Mouse (Mus musculus) erythroblast, embryonic 14.5 days (primary cell): Measurements from ENCODE around the gene Olfr1396. TPM values are rescaled to one million over a fixed set of nuclear protein-coding genes. Genes with fewer than 3 reads are reported as not detected.
"Not testable (repeated sequence)": the region's sequence is repeated elsewhere in the genome, so short reads cannot be mapped to it uniquely, and the experiment has no call there.

Source experiments
- H3K27me3 ChIP-seq: 2 replicates; pipeline ENCODE4 v1.6.1; 2012; ENCODE audit warnings: inconsistent platforms; ENCODE audit not compliant: control insufficient read depth
- H3K36me3 ChIP-seq: 2 replicates; pipeline ENCODE4 v1.6.1; 2012; ENCODE audit warnings: mild to moderate bottlenecking, inconsistent platforms; ENCODE audit not compliant: control insufficient read depth
- H3K4me1 ChIP-seq: 2 replicates; pipeline ENCODE4 v1.6.1; 2012; ENCODE audit warnings: inconsistent platforms; ENCODE audit not compliant: control insufficient read depth
- H3K4me3 ChIP-seq: replicated peaks from 2 replicates; pipeline ENCODE3; 2012; ENCODE audit warnings: moderate library complexity, mild to moderate bottlenecking, inconsistent platforms
- H3K9me3 ChIP-seq: 2 replicates; pipeline ENCODE4 v1.6.1; 2012; ENCODE audit warnings: low read length, inconsistent platforms, mixed read lengths; ENCODE audit not compliant: control insufficient read depth
- GATA1 ChIP-seq: IDR thresholded peaks from 2 replicates; pipeline ENCODE4 v1.6.1; 2012; ENCODE audit warnings: low read length, inconsistent platforms, mixed read lengths
- TAL1 ChIP-seq: IDR thresholded peaks from 3 replicates; pipeline ENCODE4 v1.6.1; 2012; ENCODE audit warnings: low read length, inconsistent platforms, mixed read lengths
- polyA plus RNA-seq: library from polyadenylated mRNA; stranded (reverse); fragments of >175 nt; gene quantifications from 2 replicates; pipeline ENCODE4 v1.2.3, GENCODE M21; 2012

The Olfr1396 gene
- polyA plus RNA-seq, 1 experiment: not detected

DNA sequence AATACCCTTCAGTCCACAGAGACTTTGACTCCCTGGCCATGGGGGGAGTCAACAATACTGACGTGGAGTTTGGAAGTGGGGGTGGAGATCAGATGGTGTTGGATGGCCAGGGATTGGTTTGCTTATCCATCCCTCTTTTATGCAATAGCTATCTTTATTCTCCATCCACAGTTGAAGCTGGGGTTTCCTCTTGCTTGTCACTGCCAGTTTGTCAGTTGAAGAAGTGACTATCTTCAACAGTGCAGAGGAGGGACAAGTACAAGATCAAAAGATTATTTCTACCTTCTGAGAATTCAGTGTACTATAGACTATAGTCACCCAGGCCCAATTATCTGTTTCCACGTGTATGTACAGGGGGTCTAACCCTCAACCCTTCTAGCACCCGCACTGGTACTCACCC lies 30.9 kb downstream of the Olfr1396 start:
- H3K36me3 ChIP-seq: no peaks in the 10 kb centered on the region
- no peaks in the 10 kb centered on the region for H3K27me3 ChIP-seq
- TF ChIP-seq GATA1 (no peak), TAL1 (no peak)
- no peak overlapping the region for H3K4me3 ChIP-seq
- H3K9me3 ChIP-seq: no peaks in the 10 kb centered on the region
- peaks cover 66% of the 10 kb centered on the region for H3K4me1 ChIP-seq

DNA sequence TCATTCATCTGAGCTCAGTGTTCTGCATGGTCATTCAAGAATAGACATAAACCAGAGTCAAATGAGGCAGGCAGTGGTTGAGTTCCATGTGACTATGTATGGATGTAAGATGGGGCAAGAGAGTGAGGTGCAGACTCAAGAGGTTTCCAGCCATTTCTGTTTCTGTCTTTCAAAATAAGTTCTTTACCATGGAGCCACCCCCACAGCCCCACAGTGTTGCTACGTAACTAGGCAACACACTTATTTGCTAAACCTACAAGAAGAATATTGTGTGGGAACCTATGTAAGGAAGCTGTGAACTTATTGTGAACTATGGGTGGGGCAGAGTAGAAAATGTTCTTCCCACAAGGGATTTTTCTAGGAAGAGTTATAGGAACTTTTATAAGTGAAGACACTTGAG lies 31.5 kb downstream of the Olfr1396 start:
- H3K27me3 ChIP-seq: no peaks in the 10 kb centered on the region
- no peaks in the 10 kb centered on the region for H3K36me3 ChIP-seq
- H3K9me3 ChIP-seq: no peaks in the 10 kb centered on the region
- no peak overlapping the region for H3K4me3 ChIP-seq
- H3K4me1 ChIP-seq: peaks cover 60% of the 10 kb centered on the region
- TF ChIP-seq TAL1: no peak
- TF ChIP-seq GATA1: no peak

DNA sequence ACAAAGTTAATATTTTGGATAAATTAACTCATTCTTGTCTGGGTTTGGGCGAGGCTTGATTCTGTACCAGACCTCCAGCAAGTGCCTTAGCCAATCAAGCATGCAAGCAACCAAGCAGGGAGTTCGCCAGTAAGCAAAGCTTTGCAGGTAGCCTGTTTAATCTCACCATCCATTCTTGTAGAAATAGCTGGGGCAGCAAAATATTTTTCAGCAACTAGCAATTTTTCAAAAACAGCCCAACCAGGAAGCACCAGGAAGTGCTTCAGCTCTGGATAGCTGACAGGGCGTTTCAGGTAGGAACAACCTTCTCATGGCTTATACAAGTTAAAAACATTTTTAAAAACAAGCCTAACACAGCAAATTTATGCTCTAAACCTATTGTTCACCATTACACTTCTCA lies 32.8 kb downstream of the Olfr1396 start:
- TF ChIP-seq TAL1: no peak
- TF ChIP-seq GATA1: no peak
- no peaks in the 10 kb centered on the region for H3K36me3 ChIP-seq
- H3K4me1 ChIP-seq: peaks cover 49% of the 10 kb centered on the region
- H3K4me3 ChIP-seq: no peak overlapping the region
- no peaks in the 10 kb centered on the region for H3K27me3 ChIP-seq
- no peaks in the 10 kb centered on the region for H3K9me3 ChIP-seq

DNA sequence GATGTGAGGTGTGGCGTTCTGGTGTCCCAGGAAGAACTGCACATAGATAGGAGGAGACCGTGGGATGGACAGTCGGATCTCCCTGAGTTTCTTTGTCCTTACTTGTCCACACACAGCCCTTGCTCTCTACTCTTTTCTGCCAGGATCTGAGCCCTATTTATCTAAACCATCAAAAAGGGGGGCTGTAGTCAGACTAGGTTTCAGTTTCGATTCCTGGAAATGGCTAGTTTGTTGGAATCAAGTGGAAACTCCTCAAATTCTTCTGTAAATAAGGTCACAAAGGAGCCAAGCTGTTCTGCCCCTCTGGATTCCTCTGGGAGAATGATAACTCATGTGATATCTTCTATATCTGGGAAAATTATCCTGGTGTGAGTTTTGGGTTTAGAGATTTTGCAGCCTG lies 33.3 kb downstream of the Olfr1396 start:
- no peak overlapping the region for H3K4me3 ChIP-seq
- H3K36me3 ChIP-seq: no peaks in the 10 kb centered on the region
- no peaks in the 10 kb centered on the region for H3K9me3 ChIP-seq
- H3K27me3 ChIP-seq: no peaks in the 10 kb centered on the region
- peaks cover 44% of the 10 kb centered on the region for H3K4me1 ChIP-seq
- TF ChIP-seq TAL1 (no peak), GATA1 (no peak)

DNA sequence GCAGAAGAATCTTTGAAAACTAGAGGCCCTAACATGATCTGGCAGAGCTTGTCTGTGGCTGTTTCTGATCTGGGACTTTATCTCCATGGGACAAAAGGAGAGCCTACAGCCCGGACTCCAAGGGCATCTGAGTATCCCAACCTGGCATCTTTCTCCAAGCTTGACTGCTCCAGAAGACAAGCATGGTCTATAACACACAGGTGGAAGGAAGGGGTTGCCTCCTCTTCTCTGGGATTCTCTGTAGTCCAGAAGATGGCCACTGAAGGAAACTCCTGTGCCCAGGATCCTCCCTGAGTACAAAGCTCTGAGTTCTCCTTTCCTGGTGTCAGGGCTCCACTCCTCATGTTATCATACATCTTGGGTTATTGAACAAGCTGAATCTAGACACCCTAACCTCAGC lies 34.0 kb downstream of the Olfr1396 start:
- H3K9me3 ChIP-seq: no peaks in the 10 kb centered on the region
- no peaks in the 10 kb centered on the region for H3K27me3 ChIP-seq
- H3K4me1 ChIP-seq: peaks cover 38% of the 10 kb centered on the region
- no peaks in the 10 kb centered on the region for H3K36me3 ChIP-seq
- no peak for TF ChIP-seq TAL1
- no peak for TF ChIP-seq GATA1
- H3K4me3 ChIP-seq: no peak overlapping the region

DNA sequence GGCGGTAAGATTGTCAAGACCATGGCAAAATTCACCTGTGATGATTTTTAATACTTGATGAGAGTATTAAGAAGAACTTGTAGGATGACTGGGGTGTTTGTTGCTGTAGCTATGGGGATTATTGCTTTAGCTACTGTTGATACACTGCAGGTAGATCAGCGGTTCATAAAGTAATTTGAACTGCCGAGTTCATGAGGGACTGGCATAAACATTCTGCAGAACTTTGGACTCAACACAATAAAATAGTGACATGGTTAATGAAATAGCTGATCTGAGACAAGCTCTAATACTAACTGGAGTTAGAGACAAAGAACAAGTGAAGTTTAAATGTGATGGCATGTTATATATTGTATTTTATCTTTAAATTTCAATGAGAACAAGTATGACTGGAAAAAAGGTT lies 36.0 kb downstream of the Olfr1396 start:
- peaks cover 19% of the 10 kb centered on the region for H3K4me1 ChIP-seq
- no peak overlapping the region for H3K4me3 ChIP-seq
- H3K36me3 ChIP-seq: no peaks in the 10 kb centered on the region
- no peaks in the 10 kb centered on the region for H3K9me3 ChIP-seq
- no peak for TF ChIP-seq TAL1
- TF ChIP-seq GATA1: no peak
- no peaks in the 10 kb centered on the region for H3K27me3 ChIP-seq

DNA sequence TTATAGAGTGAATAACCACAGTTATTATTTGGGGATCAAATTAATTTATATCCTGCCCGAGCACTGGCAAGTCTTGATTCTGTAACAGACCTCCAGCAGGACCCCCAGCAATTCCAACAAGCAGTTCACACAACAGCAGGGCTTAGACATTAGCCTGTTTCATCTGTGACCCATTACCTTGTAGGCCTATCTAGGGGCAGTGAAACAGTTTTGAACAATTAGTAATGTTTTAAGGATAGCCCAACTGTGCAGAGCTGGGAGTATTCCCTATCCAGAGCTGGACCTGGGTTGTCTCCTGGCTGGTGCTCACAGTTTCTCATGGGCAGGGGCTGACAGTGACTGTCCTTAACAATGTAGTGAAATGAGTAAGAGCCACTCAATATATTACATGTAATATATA lies 37.7 kb downstream of the Olfr1396 start:
- no peaks in the 10 kb centered on the region for H3K36me3 ChIP-seq
- H3K4me1 ChIP-seq: peaks cover 12% of the 10 kb centered on the region
- no peak overlapping the region for H3K4me3 ChIP-seq
- no peaks in the 10 kb centered on the region for H3K9me3 ChIP-seq
- no peaks in the 10 kb centered on the region for H3K27me3 ChIP-seq
- TF ChIP-seq GATA1: no peak
- TF ChIP-seq TAL1: no peak

DNA sequence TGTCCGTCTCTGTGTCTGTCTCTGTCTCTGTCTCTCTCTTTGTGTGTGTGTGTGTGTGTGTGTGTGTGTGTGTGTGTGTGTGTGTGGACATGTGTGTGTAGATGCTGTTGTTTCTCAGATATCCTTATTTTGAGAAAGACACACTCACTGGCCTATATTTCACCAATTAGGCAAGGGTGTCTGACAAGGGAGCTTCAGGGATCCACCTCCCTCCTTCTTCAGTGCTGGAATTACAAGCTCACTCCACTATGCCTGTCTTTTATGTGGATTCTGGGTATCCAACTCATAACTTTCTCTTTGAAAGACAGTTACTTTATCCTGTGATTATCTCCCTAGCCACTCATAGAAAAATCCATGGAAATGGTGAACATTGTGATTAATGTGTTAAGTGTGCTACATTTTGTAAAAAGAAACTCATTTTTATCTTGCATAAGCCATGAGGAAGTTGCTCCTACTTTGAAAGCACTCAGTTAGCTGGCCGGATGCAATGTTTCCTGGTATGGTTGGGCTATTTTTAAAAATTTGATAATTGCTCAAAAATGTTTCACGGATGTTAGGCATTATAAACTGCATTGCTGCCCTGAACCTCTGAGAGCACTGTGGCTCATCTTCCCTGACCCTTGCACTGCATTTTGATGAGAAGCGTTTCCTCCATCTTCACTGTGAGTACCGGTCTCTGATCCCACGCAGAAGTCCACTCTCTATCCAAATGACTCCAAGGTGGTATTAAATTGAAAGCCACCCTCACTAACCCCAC lies 38.5 kb downstream of the Olfr1396 start, which contains the start of gene Ifi47:
Ifi47 (plus strand) TSS at position 587 of the 757 bp plus-strand sequence.
- H3K4me1 ChIP-seq, H3K4me3 ChIP-seq, H3K36me3 ChIP-seq, H3K27me3 ChIP-seq, H3K9me3 ChIP-seq: not testable (repeated sequence)

DNA sequence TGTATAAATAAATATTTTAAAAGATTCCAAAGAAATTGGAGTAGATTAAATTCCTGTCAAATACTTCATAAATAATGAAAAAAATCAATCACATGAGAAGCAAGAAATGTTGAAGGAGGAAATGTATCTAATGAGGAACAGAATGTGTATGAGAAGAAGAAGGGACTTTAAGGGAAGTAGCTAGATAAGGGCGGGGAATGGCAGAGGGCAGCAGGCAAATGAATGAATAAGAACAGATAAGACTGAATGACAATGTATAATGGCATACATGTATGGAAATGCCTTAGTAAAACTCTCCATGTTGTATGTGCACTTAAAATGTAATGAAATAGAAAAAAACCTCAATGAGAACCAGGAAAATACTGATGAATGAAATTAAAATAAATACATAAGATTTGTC lies 46.3 kb downstream of the Olfr1396 start:
- peaks cover 2% of the 10 kb centered on the region; the same call in 1 of the 2 replicates for H3K4me1 ChIP-seq
- H3K4me3 ChIP-seq: no peak overlapping the region
- H3K9me3 ChIP-seq: no peaks in the 10 kb centered on the region
- H3K27me3 ChIP-seq: no peaks in the 10 kb centered on the region
- H3K36me3 ChIP-seq: no peaks in the 10 kb centered on the region
- no peak for TF ChIP-seq TAL1
- TF ChIP-seq GATA1: no peak

DNA sequence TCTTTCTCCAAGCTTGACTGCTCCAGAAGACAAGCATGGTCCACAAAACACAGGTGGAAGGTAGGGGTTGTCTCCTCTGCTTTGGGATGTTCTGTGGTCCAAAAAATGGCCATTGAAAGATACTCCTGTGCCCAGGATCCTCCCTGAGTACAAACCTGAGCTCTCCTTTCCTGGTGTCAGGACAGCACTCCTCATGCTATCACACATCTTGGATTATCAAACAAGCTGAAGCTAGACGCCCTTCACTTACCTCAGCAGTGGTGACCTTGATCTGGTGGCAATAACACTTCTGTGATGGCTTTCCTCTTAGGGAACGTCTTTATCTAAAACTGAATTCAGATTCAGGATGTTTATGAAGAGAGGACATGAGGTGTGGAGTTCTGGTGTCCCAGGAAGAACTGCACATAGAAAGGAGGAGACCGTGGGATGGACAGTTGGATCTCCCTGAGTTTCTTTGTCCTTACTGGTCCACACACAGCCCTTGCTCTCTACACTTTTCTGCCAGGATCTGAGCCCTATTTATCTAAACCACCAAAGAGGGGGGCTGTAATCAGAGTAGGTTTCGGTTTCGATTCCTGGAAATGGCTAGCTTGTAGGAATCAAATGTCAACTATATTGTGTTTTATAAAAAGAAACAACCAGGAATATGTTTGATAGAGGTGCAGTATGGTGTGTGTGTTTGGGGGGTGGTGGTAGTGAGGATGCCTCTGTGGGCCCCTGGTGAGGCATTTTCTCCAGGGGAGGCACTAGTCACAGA lies 50.8 kb downstream of the Olfr1396 start, which contains the start of gene Tgtp2:
Tgtp2 (minus strand) TSS at position 494 of the 757 bp plus-strand sequence.
- H3K4me1 ChIP-seq, H3K9me3 ChIP-seq, H3K4me3 ChIP-seq, H3K36me3 ChIP-seq, H3K27me3 ChIP-seq: not testable (repeated sequence)

DNA sequence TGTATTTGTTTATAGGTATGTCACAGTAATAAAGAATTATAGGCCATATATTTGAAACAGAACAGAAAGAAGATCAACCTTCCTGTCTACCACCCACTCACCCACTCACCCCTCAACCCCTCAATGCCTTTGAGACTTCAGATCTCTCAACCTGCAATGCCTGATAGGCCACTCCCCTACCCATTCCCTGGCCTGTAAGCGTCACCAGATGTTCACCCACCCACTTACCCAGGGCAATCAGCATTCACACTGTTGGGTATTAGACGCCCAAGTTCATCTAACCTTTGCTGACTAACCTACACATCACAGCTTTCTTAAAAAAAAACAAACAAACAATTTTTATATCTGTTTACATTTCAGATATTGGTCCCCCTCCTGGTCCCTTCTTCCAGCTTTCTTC lies 52.8 kb downstream of the Olfr1396 start:
- not testable (repeated sequence) for H3K4me3 ChIP-seq, H3K4me1 ChIP-seq, H3K27me3 ChIP-seq, H3K9me3 ChIP-seq, H3K36me3 ChIP-seq

DNA sequence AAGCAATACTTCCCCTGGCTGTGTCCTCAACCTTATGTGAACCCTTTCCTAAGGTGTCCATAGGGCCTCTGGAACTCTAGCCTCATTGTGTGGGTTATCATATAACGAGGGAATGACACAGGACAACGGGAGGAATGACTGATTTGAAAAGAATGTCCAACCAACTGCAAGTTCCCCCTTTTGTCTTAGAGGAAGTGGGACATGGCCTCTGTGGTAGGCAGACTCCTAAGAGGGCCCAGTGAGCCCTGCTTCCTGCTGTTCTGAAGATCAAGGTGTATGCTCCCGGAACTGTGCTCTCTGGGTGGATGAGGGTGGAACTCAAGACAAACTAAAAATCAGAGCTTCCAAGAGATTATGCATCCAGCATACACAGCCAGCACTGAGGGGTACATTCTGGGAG lies 54.6 kb downstream of the Olfr1396 start:
- H3K9me3 ChIP-seq, H3K36me3 ChIP-seq, H3K27me3 ChIP-seq, H3K4me1 ChIP-seq, H3K4me3 ChIP-seq: not testable (repeated sequence)
